Mouse (Mus musculus): ENCODE data around the gene Atf6. TPM values are rescaled to one million over a fixed set of nuclear protein-coding genes. Genes with fewer than 3 reads are reported as not detected.

Atf6 gene
- total RNA-seq, 2 experiments from 2014 or later: 41.2 to 41.6 TPM

DNA sequence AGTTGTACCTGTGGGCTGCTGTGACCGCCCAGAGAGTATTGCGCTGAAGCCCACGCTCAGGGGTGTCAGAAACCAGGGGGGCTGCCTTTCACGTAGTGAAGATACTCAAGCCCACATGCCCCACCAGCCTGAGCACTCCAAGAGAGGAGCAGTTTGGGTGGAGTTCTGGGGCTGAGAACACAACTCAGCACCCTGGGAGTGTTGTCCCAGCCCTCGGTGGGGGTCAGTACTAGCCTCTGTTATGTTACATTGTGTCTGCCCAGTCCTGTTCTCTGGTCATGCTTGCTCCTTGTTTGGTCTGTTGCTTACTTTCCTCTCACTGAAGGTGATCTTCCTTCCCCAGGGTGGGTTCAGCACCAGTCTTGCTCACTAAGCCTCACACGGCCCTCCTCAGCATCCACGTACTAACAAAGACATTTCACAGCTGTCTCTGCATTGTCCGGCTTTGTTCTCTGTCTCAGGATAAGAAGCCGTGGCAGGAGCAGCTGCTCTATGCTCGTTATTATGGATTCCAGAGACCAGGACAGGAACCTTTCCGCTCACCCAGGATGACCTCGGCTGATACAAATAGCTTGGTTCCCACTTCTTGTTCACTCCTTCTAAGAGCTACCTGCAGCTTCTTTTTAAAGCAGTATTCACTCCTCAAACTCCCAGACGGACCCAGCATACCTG, 209.8 kb downstream of the Atf6 start:
- DNase-seq: no peak

DNA sequence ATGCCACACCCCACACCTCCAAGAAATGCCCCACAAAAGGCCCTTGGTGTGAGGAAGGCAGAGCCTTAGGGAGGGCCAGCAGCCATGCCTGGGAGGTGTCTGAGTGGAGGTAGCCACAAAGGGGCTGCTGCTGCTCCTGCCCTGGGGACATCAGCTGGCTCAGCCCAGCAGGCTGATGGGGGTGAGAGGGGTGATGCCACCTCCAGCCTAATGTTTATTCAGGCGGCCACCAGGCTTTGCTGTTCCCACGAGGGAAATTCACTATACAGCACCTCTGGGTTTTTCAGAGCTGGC, 210.4 kb downstream of the Atf6 start:
- DNase-seq: no peak

DNA sequence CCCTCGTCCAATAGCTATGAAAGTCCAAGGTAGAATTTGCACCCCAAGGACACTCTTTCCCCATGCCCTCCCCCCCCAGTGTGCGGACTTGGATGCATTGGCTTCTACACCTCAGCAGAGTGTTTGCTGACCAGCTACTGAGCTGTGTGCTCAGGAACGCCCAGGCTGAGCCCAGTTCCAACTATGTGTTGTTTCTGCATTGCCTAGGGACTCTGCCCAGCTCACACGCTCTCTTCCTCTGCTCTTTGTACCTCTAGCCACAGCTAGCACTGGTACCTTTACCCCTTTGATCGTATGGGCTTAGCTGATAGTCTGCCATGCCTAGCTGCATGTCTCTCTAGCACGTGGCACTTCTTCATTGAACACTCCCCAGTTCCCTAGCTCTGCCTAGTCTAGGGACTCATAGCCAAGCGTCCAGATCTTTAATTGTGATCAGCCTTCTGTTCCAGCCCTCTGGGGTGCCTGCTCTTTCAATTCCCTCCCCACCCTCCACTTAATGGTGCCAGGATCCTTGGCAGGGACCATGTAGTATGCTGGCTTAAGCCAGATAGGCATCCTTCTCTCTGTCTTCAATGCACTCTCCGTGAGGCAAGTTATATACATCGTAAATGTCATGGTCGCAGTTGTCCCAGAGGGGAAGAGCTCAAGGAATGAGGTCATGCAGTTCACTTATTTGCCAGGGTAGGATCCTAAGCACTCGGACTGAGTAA, 210.9 kb downstream of the Atf6 start:
- no peak for DNase-seq

DNA sequence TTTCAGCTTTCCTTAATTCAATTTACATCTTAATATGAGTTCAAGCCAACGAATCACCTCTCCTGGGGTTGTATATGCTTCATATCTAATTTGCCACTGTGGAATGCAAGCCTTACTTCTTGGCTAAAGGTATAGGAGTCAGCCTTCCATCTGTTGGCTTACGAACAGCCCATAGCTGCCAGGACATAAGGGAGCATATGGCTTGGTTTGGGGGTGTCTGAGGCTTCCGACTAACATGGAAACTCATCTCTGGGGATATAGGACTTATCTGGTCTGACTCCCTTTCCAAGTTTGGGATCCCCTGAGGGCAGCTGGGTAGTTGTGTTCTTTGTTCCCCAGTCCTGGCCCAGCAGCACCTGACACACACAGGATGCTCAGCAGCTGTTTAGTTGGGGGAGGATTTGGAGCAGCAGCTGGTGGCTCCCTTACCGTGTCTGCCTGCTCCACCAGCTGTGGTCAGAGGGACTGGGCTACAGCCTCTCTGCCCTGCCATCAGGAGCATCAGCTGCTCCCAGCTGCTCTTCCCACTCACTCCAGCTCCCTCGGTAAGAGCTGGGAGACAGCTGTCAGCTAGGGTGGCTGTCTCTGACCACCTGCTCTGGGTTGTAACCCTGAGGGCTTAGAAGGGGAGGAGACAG, 212.2 kb downstream of the Atf6 start:
- DNase-seq: peak; percentile 46

Other genes with a start within 250 kb of the Atf6 start
- 10 to 100 TPM; 53.6 to 56.8 TPM for gene Olfml2b, start 223.2 kb downstream of the Atf6 start, total RNA-seq (2021)
- under 1 TPM; 0.81 to 0.90 TPM for gene Gm26620, start 17.3 kb upstream of the Atf6 start, total RNA-seq (2021)
- gene Dusp12, start 17.8 kb upstream of the Atf6 start, total RNA-seq (2021): 10 to 100 TPM; 14.3 to 16.3 TPM
- gene Fcrlb, start 45.2 kb upstream of the Atf6 start, total RNA-seq (2021): not detected
- gene Fcrla, start 59.8 kb upstream of the Atf6 start, total RNA-seq (2021): under 1 TPM; 0.31 to 0.34 TPM
- 1 to 10 TPM; 1.3 TPM for gene Fcgr2b, start 108.8 kb upstream of the Atf6 start, total RNA-seq (2021)
- gene Fcgr4, start 151.1 kb upstream of the Atf6 start, total RNA-seq (2021): under 1 TPM; 0.36 to 0.56 TPM
- gene Fcgr3, start 197.2 kb upstream of the Atf6 start, total RNA-seq (2021): 1 to 10 TPM; 4.2 to 4.6 TPM
- 1 to 10 TPM in 1 of 2 experiments, under 1 TPM in 1; 0.64 to 1.5 TPM for gene Cfap126, start 246.1 kb upstream of the Atf6 start, total RNA-seq (2021)

Data from heart, postnatal 4 days (tissue).